Mouse (Mus musculus) induced T-regulatory cell, adult 2 months (primary cell): ENCODE data around the gene Zfp568.
A peak's percentile ranks its signal among the peaks of the same experiment; 100 is the strongest.

Experiments used
- DNase-seq: peaks from one replicate; pipeline ENCODE4 v3.0.0-alpha.2; 2012; ENCODE audit warnings: low read depth

Gene Zfp568

DNA sequence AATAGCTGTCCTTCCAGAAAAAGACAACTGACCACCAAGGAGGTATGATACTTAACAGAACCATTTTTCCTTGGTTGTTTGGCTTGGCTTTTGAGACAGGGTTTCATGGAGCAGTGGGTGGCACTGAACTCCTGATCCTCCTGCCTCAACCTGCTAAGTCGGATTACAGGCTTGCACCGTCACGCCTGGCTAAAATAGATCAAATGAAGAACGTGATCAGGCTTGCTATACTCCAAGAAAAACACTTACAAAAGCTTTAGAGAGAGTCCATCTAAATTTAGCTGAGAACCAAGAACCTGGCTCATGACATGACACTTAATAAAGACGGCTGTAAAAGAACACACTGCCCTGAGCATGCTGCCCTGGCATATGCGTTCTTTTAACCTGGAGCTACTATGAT, 76.6 kb downstream of the Zfp568 start:
- DNase-seq: no peak

DNA sequence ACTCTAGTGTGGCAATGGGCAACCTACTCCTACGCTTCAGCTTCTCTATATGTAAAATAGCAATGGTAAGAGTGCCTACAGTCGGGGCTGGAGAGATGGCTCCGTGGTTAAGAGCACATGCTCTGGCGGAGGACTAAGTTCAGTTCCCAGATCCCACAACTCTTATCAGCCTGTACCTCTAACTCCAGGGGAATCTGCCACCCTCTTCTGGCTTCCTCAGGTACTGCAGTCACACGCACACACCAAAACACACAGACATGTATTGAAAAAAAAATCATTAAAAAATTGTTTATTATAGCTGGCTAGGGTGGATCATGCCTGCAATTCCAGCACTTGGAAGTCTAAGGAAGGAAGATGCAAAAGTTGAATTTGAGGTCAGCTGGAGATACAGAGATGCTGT, 78.7 kb downstream of the Zfp568 start:
- peak; percentile 49 for DNase-seq

DNA sequence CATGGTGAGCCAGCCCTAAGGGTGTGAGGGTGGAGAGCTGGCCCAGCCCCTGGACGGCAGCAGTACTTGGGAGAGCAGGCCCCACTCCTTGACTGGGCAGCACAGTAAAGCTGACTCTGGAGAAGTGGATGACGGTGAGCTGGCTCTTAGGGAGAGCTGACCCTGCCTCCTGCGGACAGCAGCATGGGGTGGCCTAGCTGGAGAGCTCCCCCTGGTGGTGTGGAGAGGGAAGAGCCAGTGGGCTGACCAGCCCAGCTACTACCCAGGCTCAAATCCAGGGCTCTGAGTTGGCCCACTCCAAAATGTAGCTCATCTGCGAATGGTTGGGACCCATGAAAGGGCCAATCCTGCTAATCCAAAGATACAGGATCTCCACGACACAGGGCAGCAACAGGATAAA, 80.9 kb downstream of the Zfp568 start:
- DNase-seq: no peak

DNA sequence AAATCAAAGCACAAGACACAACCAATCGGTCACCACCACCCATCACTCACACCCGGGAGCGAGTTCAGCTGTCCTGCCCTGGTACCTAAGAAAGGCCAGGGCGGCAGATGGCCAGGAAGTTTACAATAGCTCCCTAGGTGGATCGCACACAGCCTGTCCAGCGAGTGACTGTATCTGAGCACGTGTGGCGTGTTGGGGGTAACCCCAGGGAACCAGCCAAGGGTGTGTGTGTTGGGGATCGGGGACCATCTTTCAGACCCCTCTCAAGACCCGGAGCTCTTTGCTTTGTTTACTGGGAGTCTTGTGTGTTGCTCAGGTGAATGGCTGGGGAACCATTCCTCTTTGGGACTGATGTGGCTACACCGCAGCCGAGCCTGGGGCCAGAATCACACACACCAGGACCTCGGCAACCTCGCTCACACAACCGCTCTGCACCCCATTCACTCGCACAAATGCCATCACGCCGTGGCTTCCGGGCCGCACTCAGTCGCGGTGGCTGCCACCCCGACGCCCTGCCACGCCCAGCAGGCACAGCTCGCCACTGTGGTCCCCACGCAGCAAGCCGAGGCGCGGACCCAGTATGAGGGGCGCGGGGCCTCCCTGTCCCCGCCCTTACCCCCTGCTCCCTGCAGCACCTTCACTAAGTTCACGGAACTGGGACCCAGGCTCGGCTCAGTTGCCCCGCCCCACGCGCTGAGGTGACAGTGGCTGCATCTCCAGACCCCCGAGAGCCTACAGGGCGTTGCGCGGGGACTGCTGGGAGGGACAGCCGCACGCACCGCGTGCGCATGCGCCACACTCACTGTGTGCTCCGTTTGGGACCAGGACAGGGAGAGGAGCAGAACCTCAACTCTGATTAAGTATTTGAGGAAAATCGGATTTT, 88.6 kb downstream of the Zfp568 start, which contains the start of gene Zfp82:
Zfp82 (minus strand) TSS at position 755 of the 883 bp plus-strand sequence.
- DNase-seq: peak; percentile 90
